Mouse (Mus musculus): ENCODE measurements around the gene Arhgdia. TPM values are rescaled to one million over a fixed set of nuclear protein-coding genes. Genes with fewer than 3 reads are reported as not detected.

Gene Arhgdia
- polyA plus RNA-seq, 1 experiment from 2014 or later, result 435 TPM

DNA sequence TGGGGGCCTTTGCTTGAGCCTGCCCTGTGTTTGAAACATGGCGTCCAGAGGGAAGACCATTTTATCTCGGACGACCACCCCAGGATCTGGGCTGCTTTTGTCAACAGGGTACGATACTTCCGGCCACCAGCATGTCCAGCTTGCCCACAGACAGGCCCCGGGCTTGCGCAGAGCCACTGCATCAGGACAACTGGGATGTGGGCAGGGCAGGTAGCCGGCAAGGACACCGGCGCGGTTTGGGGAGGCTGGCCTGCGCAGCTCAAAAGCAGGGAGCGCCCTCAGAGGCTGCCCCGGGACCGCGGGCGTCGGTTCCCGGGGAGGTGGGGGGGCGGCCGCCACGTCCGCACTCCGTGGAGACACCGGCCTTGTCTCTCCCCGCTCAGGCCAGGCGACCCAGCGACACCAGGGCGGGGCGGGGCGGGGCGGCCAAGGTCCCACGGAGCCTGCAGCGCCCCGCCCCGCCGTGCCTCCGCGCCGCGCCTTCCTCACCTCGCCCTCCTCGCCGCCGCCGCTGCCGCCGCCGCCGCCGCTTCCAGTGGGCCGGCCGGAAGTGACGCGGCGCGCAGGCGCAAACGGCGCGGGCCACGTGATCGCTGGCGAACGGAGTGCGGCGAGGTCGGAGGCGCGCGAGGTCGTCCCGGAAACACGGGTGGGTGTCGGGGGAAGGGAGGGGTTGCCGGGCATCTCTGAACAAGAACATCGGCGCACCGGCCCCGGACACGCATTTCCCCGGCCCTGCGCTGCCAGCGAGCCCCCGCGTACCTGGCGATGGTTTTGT lies 32.1 kb downstream of the Arhgdia start, which contains the start of gene Mcrip1:
TSS of gene Mcrip1 (minus strand) at position 560 of the 778 bp plus-strand sequence.
- H3K36me3 ChIP-seq, result peaks cover 22% of the 10 kb centered on the region
- H3K9ac ChIP-seq, result peak within 1 kb of the TSS; percentile 100
- H3K27me3 ChIP-seq (replicated peaks), result no peaks in the 10 kb centered on the region
- peak within 1 kb of the TSS; percentile 83 for H3K4me2 ChIP-seq
- peak within 1 kb of the TSS; percentile 97 for H3K27ac ChIP-seq (replicated peaks)
- H3K9me3 ChIP-seq, result no peaks in the 10 kb centered on the region
- peak within 1 kb of the TSS; percentile 95 for H3K4me3 ChIP-seq
- peak; percentile 84 for ATAC-seq (ENCODE audit: extremely low read depth, insufficient number of reproducible peaks, low FRiP score, low TSS enrichment)
- peaks cover 27% of the 10 kb centered on the region for H3K4me1 ChIP-seq
- WGBS, result under 1% methylated on average over 71 of the region's 87 CpGs

DNA sequence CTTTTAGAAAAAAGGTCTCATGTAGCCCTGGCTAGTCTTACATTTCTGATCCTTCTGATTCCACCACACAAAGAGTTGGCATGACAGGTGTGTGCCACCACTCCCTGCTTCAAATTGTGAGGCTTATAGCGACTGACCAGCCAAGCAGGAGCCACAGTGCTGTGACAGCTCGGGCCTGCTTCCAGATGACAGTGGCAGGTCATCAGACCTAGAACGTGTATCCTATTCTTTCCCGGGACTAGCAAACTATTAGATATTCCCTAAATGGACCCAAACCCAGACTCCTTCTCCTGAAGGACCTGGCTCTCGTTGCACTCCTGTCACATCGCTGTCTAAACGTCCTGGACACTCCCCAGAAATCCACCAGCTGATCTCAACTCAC lies 32.6 kb downstream of the Arhgdia start:
- H3K9ac ChIP-seq, result peak overlapping the region; percentile 100
- peak overlapping the region; percentile 95 for H3K4me3 ChIP-seq
- 17% methylated on average over 7 of the region's 7 CpGs for WGBS
- H3K36me3 ChIP-seq, result peaks cover 28% of the 10 kb centered on the region
- H3K27ac ChIP-seq (replicated peaks), result peak overlapping the region; percentile 97
- ATAC-seq (ENCODE audit: extremely low read depth, insufficient number of reproducible peaks, low FRiP score, low TSS enrichment), result no peak
- peaks cover 25% of the 10 kb centered on the region for H3K4me1 ChIP-seq
- H3K4me2 ChIP-seq, result peak overlapping the region; percentile 83
- H3K9me3 ChIP-seq, result no peaks in the 10 kb centered on the region
- H3K27me3 ChIP-seq (replicated peaks), result no peaks in the 10 kb centered on the region

- 68% methylated on average over 3 of the region's 3 CpGs for WGBS
- Histone ChIP-seq H3K27me3 (replicated peaks) (no peaks in the 10 kb centered on the region), H3K36me3 (peaks cover 33% of the 10 kb centered on the region), H3K9ac (peak overlapping the region; percentile 100), H3K4me2 (peak overlapping the region; percentile 83), H3K27ac (replicated peaks) (peak overlapping the region; percentile 97), H3K4me1 (peaks cover 25% of the 10 kb centered on the region), H3K9me3 (no peaks in the 10 kb centered on the region), H3K4me3 (peak overlapping the region; percentile 95)
- no peak for ATAC-seq (ENCODE audit: extremely low read depth, insufficient number of reproducible peaks, low FRiP score, low TSS enrichment)
Measured at GRCm38 (mm10) chr11:120548214-120548613, 33.2 kb downstream of the Arhgdia start.

DNA sequence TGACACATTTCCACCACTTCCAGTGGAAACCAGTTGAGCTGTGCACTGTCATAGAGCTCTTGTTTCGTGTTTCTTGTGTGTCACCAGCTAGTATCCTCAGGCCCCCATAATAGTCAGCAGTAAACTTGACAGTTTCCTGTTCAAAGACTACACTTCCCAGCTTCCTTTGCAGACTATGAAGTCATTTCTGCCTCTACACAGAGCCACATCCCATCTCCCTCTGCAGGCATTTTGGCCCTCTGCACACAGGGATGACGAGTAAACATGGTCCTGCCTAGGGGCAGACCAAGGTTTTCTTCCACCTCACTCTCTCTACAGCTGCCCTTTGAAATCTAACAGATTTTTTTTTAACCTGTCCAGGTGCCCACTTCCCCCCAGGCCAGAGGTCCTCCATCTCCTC lies 34.0 kb downstream of the Arhgdia start:
- ATAC-seq (ENCODE audit: extremely low read depth, insufficient number of reproducible peaks, low FRiP score, low TSS enrichment), result no peak
- 0 out of 2 replicates have a peak overlapping the region, but pooled peaks have one; percentile 97 for H3K27ac ChIP-seq (replicated peaks)
- H3K4me1 ChIP-seq, result peaks cover 27% of the 10 kb centered on the region
- no peaks in the 10 kb centered on the region for H3K27me3 ChIP-seq (replicated peaks)
- H3K36me3 ChIP-seq, result peaks cover 41% of the 10 kb centered on the region
- peak overlapping the region; percentile 83 for H3K4me2 ChIP-seq
- no peaks in the 10 kb centered on the region for H3K9me3 ChIP-seq
- 0 out of 2 replicates have a peak overlapping the region, but pooled peaks have one; percentile 95 for H3K4me3 ChIP-seq
- peak overlapping the region; percentile 100 for H3K9ac ChIP-seq
- WGBS, result 59% methylated on average over 2 of the region's 2 CpGs

DNA sequence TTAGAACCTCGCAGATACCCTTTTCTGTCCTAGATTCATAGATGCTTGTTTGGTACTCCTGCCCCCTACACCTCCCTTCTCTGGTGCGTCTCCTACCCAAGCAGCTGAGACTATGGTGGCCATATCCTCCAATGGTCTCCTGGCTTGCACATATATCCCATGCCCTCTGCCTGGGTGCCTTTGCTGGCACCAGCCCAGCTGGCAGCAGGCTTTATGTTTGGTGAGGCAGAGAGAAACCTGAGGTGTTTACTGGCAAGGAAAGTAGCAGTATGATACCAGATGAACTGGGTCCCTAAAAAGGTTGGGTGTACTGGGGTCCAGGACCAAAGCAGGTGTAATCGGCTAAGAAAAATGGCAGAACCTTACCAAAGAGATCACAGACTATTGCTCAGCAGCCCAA lies 35.5 kb downstream of the Arhgdia start:
- no peak for ATAC-seq (ENCODE audit: extremely low read depth, insufficient number of reproducible peaks, low FRiP score, low TSS enrichment)
- Histone ChIP-seq H3K4me3 (no peak overlapping the region), H3K9me3 (no peaks in the 10 kb centered on the region), H3K27me3 (replicated peaks) (no peaks in the 10 kb centered on the region), H3K4me2 (no peak overlapping the region), H3K9ac (peak overlapping the region; percentile 28; the same call in 1 of the 2 replicates), H3K27ac (replicated peaks) (no peak overlapping the region), H3K36me3 (peaks cover 53% of the 10 kb centered on the region), H3K4me1 (peaks cover 37% of the 10 kb centered on the region)
- WGBS, result 89% methylated on average over 3 of the region's 3 CpGs

DNA sequence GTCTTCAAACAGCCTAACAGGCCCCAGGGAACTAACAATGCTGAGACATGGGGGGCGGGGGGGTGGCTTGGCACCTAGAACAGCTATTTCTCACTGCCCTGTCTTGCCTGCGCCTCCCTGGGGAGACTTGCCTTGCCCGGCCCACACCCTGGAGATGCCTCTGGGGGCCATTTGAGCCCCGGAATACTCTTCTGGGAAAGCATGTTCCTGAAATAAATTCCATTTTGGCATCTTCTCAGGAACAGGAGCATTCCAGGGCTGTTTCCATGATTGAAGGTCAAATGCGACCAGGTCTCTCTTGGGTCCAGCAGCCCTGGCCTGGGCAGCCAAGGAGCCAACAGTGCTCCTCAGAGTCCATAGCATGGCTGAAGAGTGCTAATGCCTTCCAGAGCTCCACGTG lies 39.0 kb downstream of the Arhgdia start:
- no peak for ATAC-seq (ENCODE audit: extremely low read depth, insufficient number of reproducible peaks, low FRiP score, low TSS enrichment)
- Histone ChIP-seq H3K4me2 (no peak overlapping the region), H3K27me3 (replicated peaks) (peaks cover 3% of the 10 kb centered on the region; the same call in 1 of the 2 replicates), H3K9me3 (no peaks in the 10 kb centered on the region), H3K4me3 (no peak overlapping the region), H3K36me3 (peaks cover 53% of the 10 kb centered on the region), H3K4me1 (peaks cover 34% of the 10 kb centered on the region), H3K9ac (no peak overlapping the region), H3K27ac (replicated peaks) (no peak overlapping the region)
- 73% methylated on average over 6 of the region's 6 CpGs for WGBS

DNA sequence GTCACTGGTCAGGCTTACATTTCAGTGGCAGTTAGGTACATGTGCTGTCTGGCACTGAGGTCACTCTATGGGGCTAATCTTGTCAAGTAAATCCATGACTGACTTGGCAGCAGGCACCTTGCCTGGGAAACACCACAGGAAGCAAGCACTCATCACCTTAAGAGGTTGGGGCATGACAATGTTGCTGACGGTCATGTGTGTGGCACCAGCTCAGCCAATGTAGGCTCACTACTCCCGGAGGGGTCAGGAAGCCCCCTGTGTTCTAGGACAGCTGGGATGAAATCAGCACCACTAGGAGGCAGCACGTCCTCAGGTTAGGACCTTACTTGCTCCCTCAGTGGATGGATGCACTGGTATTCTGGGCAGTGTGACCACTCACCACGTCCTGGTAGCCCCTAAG lies 39.5 kb downstream of the Arhgdia start:
- Histone ChIP-seq H3K36me3 (peaks cover 50% of the 10 kb centered on the region), H3K9me3 (no peaks in the 10 kb centered on the region), H3K27me3 (replicated peaks) (peaks cover 8% of the 10 kb centered on the region; the same call in 1 of the 2 replicates), H3K4me3 (no peak overlapping the region), H3K4me1 (peaks cover 31% of the 10 kb centered on the region), H3K27ac (replicated peaks) (no peak overlapping the region), H3K9ac (no peak overlapping the region; the same call in 1 of the 2 replicates), H3K4me2 (no peak overlapping the region)
- no peak for ATAC-seq (ENCODE audit: extremely low read depth, insufficient number of reproducible peaks, low FRiP score, low TSS enrichment)
- 23% methylated on average over 4 of the region's 4 CpGs for WGBS

DNA sequence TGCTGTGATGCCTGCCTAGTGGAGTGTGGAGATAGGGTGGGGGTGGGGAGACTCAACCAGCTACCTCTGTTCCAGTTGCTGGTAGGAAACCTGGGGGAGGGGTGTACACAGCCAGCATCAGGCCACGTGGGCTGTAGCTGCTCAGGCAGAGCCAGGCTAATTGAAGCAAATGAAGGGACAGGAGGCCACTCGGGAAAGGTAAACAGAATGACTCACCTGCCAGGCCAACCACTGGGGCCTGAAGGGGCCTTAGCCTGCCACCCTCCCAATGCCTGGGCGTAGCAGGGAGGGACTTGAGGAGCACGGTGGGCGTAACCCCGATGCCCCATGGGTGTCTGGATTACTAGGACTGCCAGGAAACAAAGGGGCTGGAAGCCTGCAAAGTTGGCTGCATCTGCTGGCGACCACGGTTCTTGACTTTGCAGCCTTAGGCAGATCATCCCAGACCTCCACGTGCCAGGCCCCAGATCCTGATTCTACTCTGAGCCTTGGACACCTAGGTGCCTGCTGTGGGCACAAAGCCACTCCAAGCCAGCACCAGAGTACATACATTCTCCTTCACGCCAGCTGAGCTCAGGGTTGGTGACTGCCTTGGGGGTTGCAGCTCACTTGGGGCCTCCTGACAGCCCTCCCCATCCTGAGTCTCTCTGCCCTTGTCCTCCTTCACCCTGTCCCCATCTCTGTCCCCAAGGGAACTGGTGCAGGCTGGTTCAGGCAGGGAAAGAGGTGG lies 42.0 kb downstream of the Arhgdia start:
- Histone ChIP-seq H3K27ac (replicated peaks) (peak overlapping the region; percentile 28; the same call in 1 of the 2 replicates), H3K4me1 (peaks cover 42% of the 10 kb centered on the region), H3K9me3 (no peaks in the 10 kb centered on the region), H3K4me3 (no peak overlapping the region), H3K9ac (peak overlapping the region; percentile 67), H3K27me3 (replicated peaks) (peaks cover 28% of the 10 kb centered on the region), H3K4me2 (no peak overlapping the region), H3K36me3 (peaks cover 32% of the 10 kb centered on the region)
- no peak for ATAC-seq (ENCODE audit: extremely low read depth, insufficient number of reproducible peaks, low FRiP score, low TSS enrichment)
- WGBS, result 30% methylated on average over 10 of the region's 10 CpGs

DNA sequence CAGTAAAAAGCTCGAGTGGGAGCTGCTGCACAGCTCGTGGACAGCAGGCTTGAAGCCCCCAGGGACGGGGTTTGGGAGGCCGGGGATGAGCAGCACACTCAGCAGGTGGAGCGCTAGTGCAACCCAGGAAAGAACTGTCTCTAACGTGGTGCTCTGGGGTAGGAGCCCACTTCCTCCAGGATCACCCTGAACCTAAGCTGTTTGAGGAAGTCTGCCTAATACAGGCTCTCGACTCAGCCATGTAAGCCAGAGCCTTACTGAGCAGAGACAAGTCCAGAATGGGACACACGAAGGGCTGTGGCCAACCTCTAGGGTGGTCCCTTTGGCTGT lies 42.5 kb downstream of the Arhgdia start:
- Histone ChIP-seq H3K9me3 (no peaks in the 10 kb centered on the region), H3K4me1 (peaks cover 42% of the 10 kb centered on the region), H3K27me3 (replicated peaks) (peaks cover 34% of the 10 kb centered on the region), H3K27ac (replicated peaks) (peak overlapping the region; percentile 28), H3K9ac (peak overlapping the region; percentile 67), H3K4me3 (no peak overlapping the region), H3K4me2 (no peak overlapping the region), H3K36me3 (peaks cover 27% of the 10 kb centered on the region)
- whole genome bisulfite sequencing, result 44% methylated on average over 8 of the region's 8 CpGs
- ATAC-seq (ENCODE audit: extremely low read depth, insufficient number of reproducible peaks, low FRiP score, low TSS enrichment), result no peak

DNA sequence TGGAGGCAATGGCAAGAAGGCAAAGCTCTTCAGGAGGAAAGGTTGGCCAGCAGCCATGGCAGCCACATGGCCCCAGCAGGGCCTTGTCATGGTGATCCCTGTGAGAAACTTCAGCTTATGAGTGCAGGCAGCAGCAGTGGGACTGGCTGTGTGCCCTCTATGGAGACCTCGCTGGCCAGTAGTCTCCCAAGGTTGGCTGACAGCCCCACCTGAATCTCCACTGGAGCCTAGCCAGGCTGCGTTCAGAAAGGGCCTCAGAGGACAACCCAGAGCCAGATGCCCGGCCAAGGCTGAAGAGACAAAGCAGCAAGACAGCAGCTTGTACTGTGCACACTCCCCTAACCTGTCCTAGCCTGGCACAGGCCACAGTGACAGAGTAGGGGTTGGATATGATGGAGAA lies 42.9 kb downstream of the Arhgdia start:
- 0 out of 2 replicates have a peak overlapping the region, but pooled peaks have one; percentile 1 for H3K9ac ChIP-seq
- H3K9me3 ChIP-seq, result no peaks in the 10 kb centered on the region

GRCm38 (mm10) chr11:120535804-120536203 lies 45.6 kb downstream of the Arhgdia start:
- no peak for ATAC-seq (ENCODE audit: extremely low read depth, insufficient number of reproducible peaks, low FRiP score, low TSS enrichment)
- Histone ChIP-seq H3K36me3 (no peaks in the 10 kb centered on the region), H3K9ac (no peak overlapping the region), H3K4me2 (no peak overlapping the region), H3K4me1 (peaks cover 38% of the 10 kb centered on the region), H3K4me3 (no peak overlapping the region), H3K9me3 (no peaks in the 10 kb centered on the region), H3K27me3 (replicated peaks) (peaks cover 65% of the 10 kb centered on the region), H3K27ac (replicated peaks) (no peak overlapping the region)
- WGBS, result 64% methylated on average over 3 of the region's 3 CpGs

More for the DNA sequence above, 42.9 kb downstream of the Arhgdia start:
- WGBS, result 59% methylated on average over 3 of the region's 3 CpGs
- peak overlapping the region; percentile 28 for H3K27ac ChIP-seq (replicated peaks)
- peaks cover 42% of the 10 kb centered on the region for H3K4me1 ChIP-seq
- peaks cover 23% of the 10 kb centered on the region for H3K36me3 ChIP-seq
- peaks cover 38% of the 10 kb centered on the region for H3K27me3 ChIP-seq (replicated peaks)
- no peak for ATAC-seq (ENCODE audit: extremely low read depth, insufficient number of reproducible peaks, low FRiP score, low TSS enrichment)
- H3K4me3 ChIP-seq, result no peak overlapping the region
- H3K4me2 ChIP-seq, result no peak overlapping the region
